9 mouse cellular contexts compared by ENCODE assay signal in the genomic region with DNA sequence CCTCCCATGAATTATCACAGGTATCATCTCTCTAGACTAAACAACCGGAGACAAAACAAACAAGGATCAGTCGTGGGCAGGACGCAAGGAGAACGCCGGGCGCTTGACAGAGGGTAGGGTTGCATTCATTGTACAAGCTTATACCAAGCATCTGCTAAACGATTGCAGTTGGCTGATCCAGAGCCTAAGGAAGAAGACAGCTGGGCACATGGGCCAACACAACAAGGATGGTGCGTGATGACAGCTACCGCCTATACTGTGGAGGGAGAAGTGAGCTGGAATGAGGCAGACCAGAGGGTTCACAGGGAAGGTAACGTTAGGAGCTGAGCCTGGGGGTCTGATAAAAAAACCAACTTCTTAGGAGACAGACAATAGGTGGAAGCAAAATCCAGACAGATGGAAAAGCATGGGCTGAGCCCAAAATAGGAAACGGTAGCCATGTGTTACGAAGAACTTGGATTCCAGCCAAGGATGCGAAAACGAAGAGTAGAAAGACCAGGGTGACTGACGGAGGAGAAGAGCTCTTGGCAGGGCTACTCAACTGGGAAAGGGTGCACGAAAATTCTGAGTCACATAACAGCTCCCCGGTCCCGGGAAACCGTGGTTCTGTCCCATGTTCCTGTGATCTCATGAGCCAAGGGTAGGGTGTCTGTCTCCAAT. TPM values are rescaled to one million over a fixed set of nuclear protein-coding genes. Genes with fewer than 3 reads are reported as not detected.
DNase-seq lines count a peak whose midpoint lies in the region; ATAC-seq lines count a peak whose summit lies in the region.
"Had no signal": no experiment of that assay in that cellular context is flagged by ENCODE, and none has a peak within 500 bp of the region (broad histone marks: within the 10 kb centered on the region; RNA-seq: fewer than 3 reads in every experiment).

No protein-coding gene starts in this region.

- peaks cover 3% of the 10 kb centered on the region; the same call in 1 of the 2 replicates for H3K9me3 ChIP-seq in kidney, embryonic 14.5 days (ENCODE audit: control insufficient read depth, low read length)
- H3K9me3 ChIP-seq in heart, embryonic 12.5 days (replicated peaks): peaks cover 8% of the 10 kb centered on the region
- H3K9me3 ChIP-seq: lung, embryonic 15.5 days had no signal

- H3K4me3 ChIP-seq in kidney, embryonic 14.5 days (ENCODE audit: low read length): no peak overlapping the region
- H3K4me3 ChIP-seq in heart, embryonic 12.5 days: no peak overlapping the region
- H3K4me3 ChIP-seq: lung, embryonic 15.5 days had no signal

- ATAC-seq in kidney, embryonic 14.5 days (ENCODE audit: low FRiP score, low TSS enrichment): no peak; the same call in 1 of the 2 replicates
- ATAC-seq in heart, embryonic 12.5 days (ENCODE audit: insufficient number of reproducible peaks, low FRiP score): peak; percentile 42
- no peak for ATAC-seq in inflammation-experienced regulatory T-cells, adult 6 months

- DNase-seq in kidney, adult 11 months: peak; percentile 6
- peak; percentile 28 for DNase-seq in layer of hippocampus, postnatal 10 days (ENCODE audit: low spot score in 2 of 2)
- peak; percentile 24 for DNase-seq in right cerebral cortex, postnatal 25 days
- DNase-seq in adrenal gland, adult 8-10 months: no peak
- no peak for DNase-seq in urinary bladder, postnatal 14 days (ENCODE audit: low spot score)

- H3K27me3 ChIP-seq in kidney, embryonic 14.5 days (ENCODE audit: control insufficient read depth, insufficient read depth, low read length): no peaks in the 10 kb centered on the region
- no peaks in the 10 kb centered on the region for H3K27me3 ChIP-seq in heart, embryonic 12.5 days (replicated peaks)
- H3K27me3 ChIP-seq: lung, embryonic 15.5 days had no signal

- no peaks in the 10 kb centered on the region for H3K4me1 ChIP-seq in kidney, embryonic 14.5 days (ENCODE audit: control insufficient read depth, insufficient read depth, low read length)
- peaks cover 4% of the 10 kb centered on the region; the same call in 1 of the 2 replicates for H3K4me1 ChIP-seq in heart, embryonic 12.5 days (replicated peaks)
- H3K4me1 ChIP-seq: lung, embryonic 15.5 days had no signal

- H3K9ac ChIP-seq in kidney, embryonic 14.5 days (ENCODE audit: low read depth, low read length): no peak overlapping the region
- no peak overlapping the region for H3K9ac ChIP-seq in heart, embryonic 12.5 days
- H3K9ac ChIP-seq: lung, embryonic 15.5 days had no signal

- WGBS in kidney, embryonic 14.5 days: 68% methylated on average over 19 of the region's 19 CpGs
- 69% methylated on average over 19 of the region's 19 CpGs for WGBS in heart, embryonic 12.5 days

- no peak overlapping the region for H3K4me2 ChIP-seq in kidney, embryonic 14.5 days (replicated peaks; ENCODE audit: low read depth, low read length)
- H3K4me2 ChIP-seq in heart, embryonic 12.5 days: no peak overlapping the region
- H3K4me2 ChIP-seq: lung, embryonic 15.5 days had no signal

- no peak overlapping the region for H3K27ac ChIP-seq in kidney, embryonic 14.5 days (ENCODE audit: low read depth, low read length)
- H3K27ac ChIP-seq in heart, embryonic 12.5 days (ENCODE audit: poor library complexity, severe bottlenecking): 0 out of 2 replicates have a peak overlapping the region, but pooled peaks have one; percentile 14
- H3K27ac ChIP-seq: lung, embryonic 15.5 days had no signal

- H3K36me3 ChIP-seq in kidney, embryonic 14.5 days (ENCODE audit: control insufficient read depth, insufficient read depth, low read length): no peaks in the 10 kb centered on the region
- H3K36me3 ChIP-seq in heart, embryonic 12.5 days: peaks cover 21% of the 10 kb centered on the region

RNA-seq across cellular contexts. Expression of a gene that starts 53.9 kb away (rescaled TPM):
- 12.5 and 20.0 TPM in 2 replicates for polyA plus RNA-seq in kidney, embryonic 14.5 days (2014; fragmentation: Nextera tagmentation; extraction: Ambion mirVana)
- polyA plus RNA-seq in heart, embryonic 12.5 days (2016; fragmentation: Nextera tagmentation; extraction: Ambion mirVana): 27.8 and 30.4 TPM in 2 replicates
- 10 to 100 TPM; 27.0 to 29.0 TPM for total RNA-seq in layer of hippocampus, postnatal 10 days (2021)
- total RNA-seq in adrenal gland, adult 8-10 months (2022): 10 to 100 TPM; 53.9 to 96.3 (median 78.7) TPM
- polyA plus RNA-seq in inflammation-experienced regulatory T-cells, adult 6 months (2017; shearing (Covaris generic)): not detected

Comparison
In these comparisons a context has a peak if more than half of its experiments do, and no peak if none do; other contexts are left out.
1. DNase-seq: peak in kidney, adult 11 months (single experiment), layer of hippocampus, postnatal 10 days (2 of 2) and right cerebral cortex, postnatal 25 days (single experiment); none in adrenal gland, adult 8-10 months (single experiment) and urinary bladder, postnatal 14 days (single experiment).
2. RNA of a gene that starts 53.9 kb away (polyA plus RNA-seq): 27.8 to 30.4 TPM in heart, embryonic 12.5 days and 12.5 to 20.0 TPM in kidney, embryonic 14.5 days; not detected in inflammation-experienced regulatory T-cells, adult 6 months; every median in the first group is over 10 times any median in the second.